Mouse (Mus musculus) embryo, embryonic 11 days (tissue): ENCODE data around the gene B3gnt7.
"Not testable (repeated sequence)": the region's sequence is repeated elsewhere in the genome, so short reads cannot be mapped to it uniquely, and the experiment has no call there.

Experiments
- DNase-seq: peaks from one replicate; pipeline ENCODE4 v3.0.0-alpha.2; 2015

Gene B3gnt7

GRCm38 (mm10) chr1:86303063-86303872 lies 636 bp downstream of the B3gnt7 start:
- peak; percentile 82 for DNase-seq

- DNase-seq, result no peak
These were observed 1.2 kb downstream of the B3gnt7 start for GRCm38 (mm10) chr1:86303873-86304250.

GRCm38 (mm10) chr1:86306686-86307085 lies 4.1 kb downstream of the B3gnt7 start:
- DNase-seq, result no peak

GRCm38 (mm10) chr1:86307177-86307762 lies 4.6 kb downstream of the B3gnt7 start:
- DNase-seq, result no peak

- no peak for DNase-seq
These were observed 5.4 kb downstream of the B3gnt7 start for GRCm38 (mm10) chr1:86307871-86308641.

GRCm38 (mm10) chr1:86309270-86309833 lies 6.7 kb downstream of the B3gnt7 start:
- no peak for DNase-seq

GRCm38 (mm10) chr1:86310536-86311310 lies 8.1 kb downstream of the B3gnt7 start:
- DNase-seq, result peak; percentile 40

GRCm38 (mm10) chr1:86311467-86312005 lies 8.9 kb downstream of the B3gnt7 start:
- DNase-seq, result no peak

GRCm38 (mm10) chr1:86312269-86312668 lies 9.6 kb downstream of the B3gnt7 start:
- no peak for DNase-seq

GRCm38 (mm10) chr1:86313096-86313771 lies 10.6 kb downstream of the B3gnt7 start:
- DNase-seq, result no peak

- peak; percentile 16 for DNase-seq
These were observed 11.1 kb downstream of the B3gnt7 start for GRCm38 (mm10) chr1:86313772-86314125.

- DNase-seq, result no peak
These were observed 18.3 kb downstream of the B3gnt7 start for GRCm38 (mm10) chr1:86320822-86321413.

GRCm38 (mm10) chr1:86336330-86336729 lies 33.7 kb downstream of the B3gnt7 start:
- DNase-seq, result no peak

GRCm38 (mm10) chr1:86339156-86339812 lies 36.7 kb downstream of the B3gnt7 start:
- peak; percentile 83 for DNase-seq

- DNase-seq, result not testable (repeated sequence)
These were observed 38.5 kb downstream of the B3gnt7 start for GRCm38 (mm10) chr1:86341096-86341495.

GRCm38 (mm10) chr1:86342371-86342770 lies 39.7 kb downstream of the B3gnt7 start:
- no peak for DNase-seq

- no peak for DNase-seq
These were observed 40.5 kb downstream of the B3gnt7 start for GRCm38 (mm10) chr1:86343087-86343645.

- DNase-seq, result no peak
These were observed 41.6 kb downstream of the B3gnt7 start for GRCm38 (mm10) chr1:86343969-86344861.

GRCm38 (mm10) chr1:86345069-86345468 lies 42.4 kb downstream of the B3gnt7 start:
- no peak for DNase-seq
